Mouse (Mus musculus) neutrophil, adult 5-6 weeks (primary cell): ENCODE results near the gene Ccdc122. TPM values are rescaled to one million over a fixed set of nuclear protein-coding genes. Genes with fewer than 3 reads are reported as not detected.
"Not testable (repeated sequence)": the region's sequence is repeated elsewhere in the genome, so short reads cannot be mapped to it uniquely, and the experiment has no call there.

Source experiments
- ATAC-seq: fragments of 151-379, 151-347 bp; 2 replicates; pipeline ENCODE4 v1.8.0; 2017; ENCODE audit warnings: mild to moderate bottlenecking, moderate TSS enrichment; ENCODE audit not compliant: insufficient number of reproducible peaks, poor library complexity, low FRiP score, severe bottlenecking; ENCODE audit errors: extremely low read depth
- total RNA-seq: library from RNA; stranded (forward); fragments of 200-1000 nt; gene quantifications from 2 replicates; pipeline ENCODE4 v1.2.3, GENCODE M21; 2017

Ccdc122 gene
- total RNA-seq, 1 experiment from 2014 or later = 0.70 TPM

- no peak for ATAC-seq
Measured at GRCm38 (mm10) chr14:77081248-77081647, 44.7 kb downstream of the Ccdc122 start.

- ATAC-seq = no peak
Measured at GRCm38 (mm10) chr14:77100285-77100684, 63.7 kb downstream of the Ccdc122 start.

GRCm38 (mm10) chr14:77110622-77111021 is 74.0 kb downstream of the Ccdc122 start:
- ATAC-seq = not testable (repeated sequence)

- no peak for ATAC-seq
Measured at GRCm38 (mm10) chr14:77130612-77131011, 94.0 kb downstream of the Ccdc122 start.

- ATAC-seq = no peak
Measured at GRCm38 (mm10) chr14:77136936-77137335, 100.4 kb downstream of the Ccdc122 start.

- ATAC-seq = no peak
Measured at GRCm38 (mm10) chr14:77141324-77142282, 105.0 kb downstream of the Ccdc122 start.

GRCm38 (mm10) chr14:77145103-77145502 is 108.5 kb downstream of the Ccdc122 start:
- ATAC-seq = no peak

- no peak for ATAC-seq
Measured at GRCm38 (mm10) chr14:77147635-77148034, 111.1 kb downstream of the Ccdc122 start.

- ATAC-seq = no peak
Measured at GRCm38 (mm10) chr14:77150556-77150955, 114.0 kb downstream of the Ccdc122 start.

- ATAC-seq = no peak
Measured at GRCm38 (mm10) chr14:77151431-77151830, 114.9 kb downstream of the Ccdc122 start.

GRCm38 (mm10) chr14:77156222-77156910 is 119.8 kb downstream of the Ccdc122 start, which contains the start of gene Enox1:
Gene Enox1 (plus strand): TSS chr14:77156763.
- ATAC-seq = no peak

- no peak for ATAC-seq
Measured at GRCm38 (mm10) chr14:77156911-77157504, 120.4 kb downstream of the Ccdc122 start.

GRCm38 (mm10) chr14:77157505-77157911 is 120.9 kb downstream of the Ccdc122 start:
- ATAC-seq = no peak

- ATAC-seq = no peak
Measured at GRCm38 (mm10) chr14:77159397-77159796, 122.8 kb downstream of the Ccdc122 start.

Other genes with a start within 250 kb of the Ccdc122 start
- gene Lacc1, start 132 bp downstream of the Ccdc122 start, total RNA-seq = 4.5 and 4.9 TPM in 2 replicates
- not detected in 2 replicates for gene Enox1, start 120.0 kb downstream of the Ccdc122 start, total RNA-seq